ENCODE assay signal across 33 mouse cellular contexts in genomic region chr1:175828539-175828938, GRCm38 (mm10).
"Had no signal": no experiment of that assay in that cellular context is flagged by ENCODE, and none has a peak within 500 bp of the region (broad histone marks: within the 10 kb centered on the region; RNA-seq: fewer than 3 reads in every experiment).

No protein-coding gene starts in this region.

- ATAC-seq: hindbrain, embryonic 16.5 days; hindbrain, postnatal 0 days; inflammation-experienced regulatory T-cells, adult 6 months; intestine, embryonic 15.5 days; intestine, embryonic 16.5 days; intestine, postnatal 0 days had no signal

- H3K9me3 ChIP-seq: heart, embryonic 15.5 days; hindbrain, embryonic 13.5 days; hindbrain, embryonic 15.5 days; intestine, embryonic 15.5 days; kidney, embryonic 15.5 days had no signal

- H3K4me1 ChIP-seq: heart, embryonic 10.5 days; heart, embryonic 12.5 days; heart, embryonic 13.5 days; heart, embryonic 15.5 days; hindbrain, embryonic 10.5 days; hindbrain, embryonic 13.5 days; intestine, embryonic 15.5 days; kidney, embryonic 15.5 days had no signal

- H3K36me3 ChIP-seq: heart, embryonic 10.5 days; heart, embryonic 12.5 days; heart, embryonic 13.5 days; heart, embryonic 15.5 days; hindbrain, embryonic 10.5 days; hindbrain, embryonic 13.5 days; hindbrain, embryonic 15.5 days; intestine, embryonic 15.5 days; kidney, embryonic 15.5 days had no signal

- H3K27me3 ChIP-seq: heart, embryonic 12.5 days; heart, embryonic 13.5 days; heart, embryonic 15.5 days; hindbrain, embryonic 13.5 days; hindbrain, embryonic 15.5 days; intestine, embryonic 15.5 days; kidney, embryonic 15.5 days had no signal

- H3K4me3 ChIP-seq: heart, embryonic 10.5 days; heart, embryonic 12.5 days; heart, embryonic 13.5 days; heart, embryonic 15.5 days; hindbrain, embryonic 10.5 days; hindbrain, embryonic 13.5 days; hindbrain, embryonic 15.5 days; intestine, embryonic 15.5 days; kidney, embryonic 15.5 days; layer of hippocampus, adult 2 months; left cerebral cortex, adult 2 months had no signal

- DNase-seq: heart, postnatal 14 days; heart, postnatal 36 days; heart, postnatal 4 days; kidney, adult 11 months; kidney, adult 18-20 months; kidney, adult 2 months; kidney, adult 8-10 months; kidney, adult 9 months; kidney, postnatal 10 days; kidney, postnatal 25 days; kidney, postnatal 36 days; kidney, postnatal 4 days; layer of hippocampus, adult 9-11 months; layer of hippocampus, postnatal 36 days had no signal

- H3K9ac ChIP-seq: heart, embryonic 12.5 days; heart, embryonic 13.5 days; heart, embryonic 15.5 days; hindbrain, embryonic 13.5 days; hindbrain, embryonic 14.5 days; hindbrain, embryonic 15.5 days; intestine, embryonic 15.5 days; kidney, embryonic 15.5 days had no signal

- H3K27ac ChIP-seq: heart, embryonic 10.5 days; heart, embryonic 13.5 days; heart, embryonic 15.5 days; hindbrain, embryonic 10.5 days; hindbrain, embryonic 13.5 days; hindbrain, embryonic 14.5 days; hindbrain, embryonic 15.5 days; hindbrain, postnatal 0 days; intestine, embryonic 15.5 days; kidney, embryonic 15.5 days; kidney, postnatal 0 days; layer of hippocampus, adult 2 months; left cerebral cortex, adult 2 months had no signal

- H3K4me2 ChIP-seq: heart, embryonic 11.5 days; heart, embryonic 12.5 days; heart, embryonic 13.5 days; heart, embryonic 15.5 days; hindbrain, embryonic 13.5 days; hindbrain, embryonic 14.5 days; hindbrain, embryonic 15.5 days; intestine, embryonic 15.5 days; kidney, embryonic 15.5 days had no signal
